Mouse (Mus musculus) thymus, adult 2 months (tissue): Measurements from ENCODE around the gene Ndufs8. TPM values are rescaled to one million over a fixed set of nuclear protein-coding genes. Genes with fewer than 3 reads are reported as not detected.
A peak's percentile ranks its signal among the peaks of the same experiment; 100 is the strongest.

Experiments
- DNase-seq: peaks from one replicate; pipeline ENCODE4 v3.0.0; 2021
- H3K27ac ChIP-seq: fragments of 200-500 bp; 2 replicates; pipeline ENCODE4 v1.5.1; 2012; ENCODE audit warnings: low read length, control low read depth; ENCODE audit not compliant: control insufficient read depth, insufficient read depth
- H3K27me3 ChIP-seq: fragments of 200-500 bp; 2 replicates; pipeline ENCODE4 v1.6.1; 2012; ENCODE audit warnings: mild to moderate bottlenecking, low read length, moderate library complexity, mixed read lengths; ENCODE audit not compliant: control insufficient read depth, insufficient read depth
- H3K36me3 ChIP-seq: fragments of 200-500 bp; 2 replicates; pipeline ENCODE4 v1.6.1; 2012; ENCODE audit warnings: mild to moderate bottlenecking, low read length, moderate library complexity; ENCODE audit not compliant: control insufficient read depth, insufficient read depth
- H3K4me1 ChIP-seq: fragments of 200-500 bp; replicated peaks from 2 replicates; pipeline ENCODE4 v1.6.1; 2012; ENCODE audit warnings: low read length; ENCODE audit not compliant: control insufficient read depth, insufficient read depth
- H3K4me3 ChIP-seq: fragments of 200-500 bp; 2 replicates; pipeline ENCODE4 v1.5.1; 2012; ENCODE audit warnings: mild to moderate bottlenecking, low read length, control low read depth, moderate library complexity; ENCODE audit not compliant: control insufficient read depth, insufficient read depth
- CTCF ChIP-seq: fragments of 200-500 bp; IDR thresholded peaks from 2 replicates; pipeline ENCODE4 v1.5.1; 2012; ENCODE audit warnings: mild to moderate bottlenecking, control low read depth, low read length, moderate library complexity, borderline replicate concordance; ENCODE audit not compliant: control insufficient read depth, poor library complexity, insufficient read depth; ENCODE audit errors: extremely low read depth
- POLR2A ChIP-seq: fragments of 200-500 bp; IDR thresholded peaks from 2 replicates; pipeline ENCODE4 v1.6.1; 2012; ENCODE audit warnings: mild to moderate bottlenecking, low read length, control low read depth, moderate library complexity; ENCODE audit not compliant: control insufficient read depth, poor library complexity, insufficient read depth; ENCODE audit errors: extremely low read depth
- WGBS: fragments of 180-500 bp; shearing (Covaris S2); methylation state at CpG from one replicate; pipeline ENCODE4 v1.1.7; 2018; 5-methylcytosine and 5-hydroxymethylcytosine counted together
- polyA plus RNA-seq: library from polyadenylated mRNA; depleted of rRNA; stranded (reverse); fragments of >200 nt; gene quantifications from 2 replicates; pipeline ENCODE4 v1.2.3, GENCODE M21; 2012

Ndufs8 gene
- polyA plus RNA-seq, 1 experiment, result 340 TPM

DNA sequence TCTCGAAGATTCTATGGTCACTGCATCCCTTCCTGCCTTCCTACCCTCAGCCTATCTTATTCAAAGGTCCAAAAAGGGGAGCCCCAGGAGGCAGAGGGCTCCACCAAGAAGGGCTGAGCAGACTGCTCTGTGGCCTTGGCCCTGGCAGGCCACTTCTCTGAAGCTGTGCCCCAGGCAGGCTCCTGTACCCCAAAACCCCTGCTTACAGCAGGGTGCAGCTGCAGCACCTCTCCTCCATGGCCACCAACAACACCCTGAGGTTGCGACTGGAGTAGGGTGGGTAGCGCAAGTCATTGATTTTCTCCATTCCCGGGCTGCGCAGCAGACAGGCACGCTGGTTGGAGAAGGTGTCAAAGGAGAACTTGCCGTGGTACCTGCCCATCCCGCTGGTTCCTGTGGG lies 1.1 kb upstream of the Ndufs8 start:
- Histone ChIP-seq H3K36me3 (no peaks in the 10 kb centered on the region; the same call in 1 of the 2 replicates), H3K27me3 (no peaks in the 10 kb centered on the region), H3K4me3 (0 out of 2 replicates have a peak overlapping the region, but pooled peaks have one; percentile 3), H3K4me1 (peaks cover 17% of the 10 kb centered on the region), H3K27ac (no peak overlapping the region; the same call in 1 of the 2 replicates)
- no peak for DNase-seq
- WGBS, result 81% methylated on average over 8 of the region's 8 CpGs
- TF ChIP-seq CTCF, result no peak
- TF ChIP-seq POLR2A, result no peak

GRCm38 (mm10) chr19:3910206-3910605 lies 2.4 kb downstream of the Ndufs8 start:
- Histone ChIP-seq H3K27me3 (no peaks in the 10 kb centered on the region), H3K36me3 (no peaks in the 10 kb centered on the region; the same call in 1 of the 2 replicates), H3K4me1 (peaks cover 41% of the 10 kb centered on the region), H3K4me3 (no peak overlapping the region), H3K27ac (no peak overlapping the region)
- 94% methylated on average over 5 of the region's 5 CpGs for WGBS
- no peak for DNase-seq
- TF ChIP-seq POLR2A (no peak), CTCF (no peak)

DNA sequence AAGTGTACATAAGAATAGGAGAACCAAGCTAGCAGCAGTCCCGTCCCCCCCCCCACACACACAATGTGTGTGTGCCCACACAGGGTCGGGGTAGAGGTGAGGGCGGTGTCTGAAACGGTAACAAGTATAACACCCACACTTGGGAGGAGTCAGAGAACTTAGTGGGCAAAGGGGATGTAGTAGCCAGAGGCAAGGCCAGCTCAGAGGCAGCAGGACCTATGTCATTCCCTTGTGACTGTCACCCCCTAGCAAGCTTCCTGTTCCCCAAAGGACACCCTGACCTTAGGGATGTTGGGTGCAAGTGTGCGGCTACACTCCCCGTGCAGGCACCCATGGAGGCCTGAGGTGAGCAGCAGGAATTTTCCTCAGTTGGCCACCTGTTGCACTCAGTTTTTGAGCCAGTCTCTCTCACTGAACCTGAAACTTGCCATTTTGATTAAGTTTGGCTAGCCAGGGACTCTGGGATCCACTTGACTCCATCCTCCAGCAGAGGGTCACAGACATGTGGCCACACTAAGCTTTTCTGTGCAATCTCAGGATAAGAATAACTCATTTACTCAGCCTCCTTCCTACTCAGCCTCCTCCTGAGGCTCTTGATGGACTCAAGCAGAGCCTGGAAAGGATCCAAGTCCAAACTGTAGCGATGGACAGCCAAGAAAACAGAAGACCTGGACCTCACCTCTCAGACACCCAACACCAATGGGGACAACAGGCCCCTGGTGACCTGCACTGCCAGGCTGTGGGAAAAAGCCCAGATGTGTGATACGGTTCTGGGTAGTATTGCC lies 4.5 kb downstream of the Ndufs8 start:
- no peak for DNase-seq
- Histone ChIP-seq H3K4me3 (no peak overlapping the region), H3K36me3 (no peaks in the 10 kb centered on the region; the same call in 1 of the 2 replicates), H3K27me3 (no peaks in the 10 kb centered on the region), H3K4me1 (peaks cover 42% of the 10 kb centered on the region), H3K27ac (no peak overlapping the region)
- WGBS, result 76% methylated on average over 8 of the region's 8 CpGs
- TF ChIP-seq CTCF (no peak), POLR2A (no peak)

DNA sequence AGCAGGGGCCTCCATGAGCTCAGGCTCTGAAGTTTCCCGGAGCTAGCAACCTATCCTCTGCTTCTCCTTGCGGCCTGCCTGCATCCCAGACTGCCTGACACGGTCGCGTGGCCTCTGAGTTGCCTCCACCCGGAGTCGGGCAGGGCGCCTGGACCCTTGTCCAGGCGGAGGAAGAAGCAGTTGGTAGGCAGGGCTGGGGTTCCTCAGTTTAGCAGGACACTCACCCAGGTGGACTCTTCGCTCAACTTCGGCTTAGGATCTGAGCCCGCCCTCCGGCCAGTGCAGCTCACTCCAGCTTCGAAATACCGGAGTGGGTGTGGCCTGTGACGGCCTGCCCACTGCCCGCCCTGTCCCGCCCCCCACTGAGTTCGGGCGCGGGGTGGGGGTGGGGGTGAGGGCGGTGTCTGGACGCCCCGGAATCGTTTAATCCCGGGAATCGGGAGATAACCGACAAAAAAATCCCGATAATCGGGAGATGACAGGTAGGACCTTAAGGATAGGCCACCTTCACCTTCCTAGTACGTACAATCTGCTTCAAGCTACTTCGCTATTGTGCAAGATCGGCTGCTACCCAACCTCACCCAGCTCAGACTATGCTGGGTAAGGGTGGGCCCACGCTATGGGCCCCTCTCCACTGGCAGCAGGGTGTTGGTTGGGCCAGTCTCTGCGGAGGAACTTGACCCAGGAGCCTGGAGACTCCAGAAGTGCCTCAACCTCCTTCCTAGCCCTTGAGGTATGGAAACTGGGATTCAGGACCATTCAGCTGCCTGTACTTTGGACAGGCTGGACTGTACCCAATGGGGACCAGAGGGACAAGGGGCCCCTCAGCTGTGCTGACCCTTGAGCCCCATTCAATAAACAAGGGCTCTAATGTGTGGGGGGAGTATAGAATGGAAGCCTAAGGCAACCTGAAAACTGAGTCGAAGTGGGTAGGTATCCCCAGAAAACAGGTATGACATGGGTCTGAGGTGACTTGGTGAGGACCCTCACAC lies 5.5 kb downstream of the Ndufs8 start, which contains the start of gene Tcirg1:
Gene Tcirg1, minus strand, starts transcription at position 339 of the 992 bp plus-strand sequence.
- peak within 1 kb of the TSS; percentile 90 for H3K4me3 ChIP-seq
- TF ChIP-seq CTCF, result no peak
- TF ChIP-seq POLR2A, result no peak
- no peaks in the 10 kb centered on the region for H3K27me3 ChIP-seq
- no peak within 1 kb of the TSS for H3K27ac ChIP-seq
- H3K36me3 ChIP-seq, result no peaks in the 10 kb centered on the region; the same call in 1 of the 2 replicates
- 4% methylated on average over 36 of the region's 36 CpGs for WGBS
- peak; percentile 76 for DNase-seq
- H3K4me1 ChIP-seq, result peaks cover 50% of the 10 kb centered on the region

GRCm38 (mm10) chr19:3906326-3906725 lies 6.2 kb downstream of the Ndufs8 start:
- TF ChIP-seq POLR2A (no peak), CTCF (no peak)
- Histone ChIP-seq H3K4me1 (peaks cover 43% of the 10 kb centered on the region), H3K4me3 (peak overlapping the region; percentile 90), H3K27ac (no peak overlapping the region), H3K36me3 (peaks cover 5% of the 10 kb centered on the region; the same call in 1 of the 2 replicates), H3K27me3 (no peaks in the 10 kb centered on the region)
- no peak for DNase-seq
- 1% methylated on average over 10 of the region's 10 CpGs for WGBS
